ENCODE assay signal across 31 mouse cellular contexts in genomic region chr6:129065857-129066256, GRCm38 (mm10). TPM values are rescaled to one million over a fixed set of nuclear protein-coding genes. Genes with fewer than 3 reads are reported as not detected.
DNase-seq lines count a peak whose midpoint lies in the region; ATAC-seq lines count a peak whose summit lies in the region.
"Had no signal": no experiment of that assay in that cellular context is flagged by ENCODE, and none has a peak within 500 bp of the region (broad histone marks: within the 10 kb centered on the region; RNA-seq: fewer than 3 reads in every experiment).

No protein-coding gene starts in this region.

- 90% methylated on average over 3 of the region's 3 CpGs for WGBS in limb, embryonic 10.5 days

- peak; percentile 66 for DNase-seq in Muller cell, postnatal 12 days (ENCODE audit: inconsistent ontology term)
- peak; percentile 33 for DNase-seq in retina, embryonic 14.5 days (ENCODE audit: low spot score)
- DNase-seq in liver: no peak
- no peak for DNase-seq in frontal cortex, adult 2 months (ENCODE audit: extremely low spot score in 1 of 2, low spot score in 1 of 2)
- no peak for DNase-seq in limb, embryonic 10.5 days (ENCODE audit: low spot score)
- no peak for DNase-seq in layer of hippocampus, adult 8-10 months (ENCODE audit: low spot score in 2 of 2)
- DNase-seq: adrenal gland, adult 8-10 months; adrenal gland, postnatal 14 days; adrenal gland, postnatal 36 days; cerebellum, adult 11-12 months; cerebellum, adult 2 months; cerebellum, adult 9-10 months; cerebellum, postnatal 10 days; cerebellum, postnatal 25 days; embryo, embryonic 11 days had no signal

- H3K36me3 ChIP-seq in limb, embryonic 10.5 days: no peaks in the 10 kb centered on the region
- H3K36me3 ChIP-seq: embryonic facial prominence, embryonic 13.5 days; embryonic facial prominence, embryonic 15.5 days; forebrain, embryonic 10.5 days; forebrain, embryonic 12.5 days had no signal

- H3K4me1 ChIP-seq in limb, embryonic 10.5 days: no peaks in the 10 kb centered on the region
- H3K4me1 ChIP-seq: embryonic facial prominence, embryonic 13.5 days; embryonic facial prominence, embryonic 15.5 days; forebrain, embryonic 10.5 days; forebrain, embryonic 12.5 days had no signal

- ATAC-seq in common myeloid progenitor, adult 5-6 weeks (replicated peaks; ENCODE audit: low read depth, poor library complexity, severe bottlenecking): peak; percentile 72
- peak; percentile 71 for ATAC-seq in megakaryocyte, adult 5-6 weeks (ENCODE audit: poor library complexity, severe bottlenecking)
- ATAC-seq: activated CD4-positive, CD25-positive, alpha-beta regulatory T cell, adult 4 months; forebrain, embryonic 14.5 days; forebrain, embryonic 16.5 days; Patski had no signal

- H3K27ac ChIP-seq in limb, embryonic 10.5 days: no peak overlapping the region
- H3K27ac ChIP-seq: embryonic facial prominence, embryonic 13.5 days; embryonic facial prominence, embryonic 15.5 days; forebrain, embryonic 10.5 days; forebrain, embryonic 12.5 days had no signal

- H3K9me3 ChIP-seq in limb, embryonic 10.5 days (replicated peaks): no peaks in the 10 kb centered on the region
- H3K9me3 ChIP-seq: embryonic facial prominence, embryonic 13.5 days; embryonic facial prominence, embryonic 15.5 days; forebrain, embryonic 10.5 days; forebrain, embryonic 12.5 days had no signal

- no peaks in the 10 kb centered on the region for H3K27me3 ChIP-seq in limb, embryonic 10.5 days (ENCODE audit: low read depth, poor library complexity, severe bottlenecking)
- H3K27me3 ChIP-seq: embryonic facial prominence, embryonic 13.5 days; embryonic facial prominence, embryonic 15.5 days; forebrain, embryonic 12.5 days; Patski had no signal

- no peak overlapping the region for H3K4me3 ChIP-seq in limb, embryonic 10.5 days
- H3K4me3 ChIP-seq: embryonic facial prominence, embryonic 13.5 days; embryonic facial prominence, embryonic 15.5 days; erythroblast, embryonic 14.5 days; forebrain, embryonic 10.5 days; forebrain, embryonic 12.5 days had no signal

RNA-seq across cellular contexts. Expression of gene Klrb1f, which starts 20.2 kb away (rescaled TPM):
- 11.3 and 20.6 TPM in 2 replicates for total RNA-seq in common myeloid progenitor, adult 5-6 weeks (2017)
- 104 and 108 TPM in 2 replicates for total RNA-seq in megakaryocyte, adult 5-6 weeks (2015)
- 132 and 137 TPM in 2 replicates for total RNA-seq in megakaryocyte, adult 5-6 weeks (2017)
- polyA plus RNA-seq in frontal cortex, adult 2 months (2012; rRNA removed): 0.04 TPM in 1 of 2 replicates, not detected in the other
- polyA plus RNA-seq in limb, embryonic 10.5 days (2016; fragmentation: Nextera tagmentation; extraction: Ambion mirVana): 0.35 TPM in 1 of 2 replicates, not detected in the other
- total RNA-seq in layer of hippocampus, adult 8-10 months (2022): not detected
- total RNA-seq: adrenal gland, postnatal 14 days; adrenal gland, postnatal 36 days; ES-E14 had no signal
- polyA plus RNA-seq: C2C12; cerebellum, adult 2 months; erythroblast, embryonic 14.5 days; forebrain, embryonic 10.5 days; forebrain, embryonic 12.5 days; Patski had no signal

RNA-seq across cellular contexts. Expression of gene Clec2e, which starts 34.9 kb away (rescaled TPM):
- not detected in 2 replicates for total RNA-seq in common myeloid progenitor, adult 5-6 weeks (2017)
- total RNA-seq in megakaryocyte, adult 5-6 weeks (2015): not detected in 2 replicates
- total RNA-seq in megakaryocyte, adult 5-6 weeks (2017): 0.29 TPM in 1 of 2 replicates, not detected in the other
- polyA plus RNA-seq in frontal cortex, adult 2 months (2012; rRNA removed): 0.06 and 0.08 TPM in 2 replicates
- not detected in 2 replicates for polyA plus RNA-seq in limb, embryonic 10.5 days (2016; fragmentation: Nextera tagmentation; extraction: Ambion mirVana)
- not detected for total RNA-seq in layer of hippocampus, adult 8-10 months (2022)
- total RNA-seq: adrenal gland, adult 18-20 months; adrenal gland, postnatal 14 days; adrenal gland, postnatal 36 days; ES-E14; MEL had no signal
- polyA plus RNA-seq: activated CD4-positive, CD25-positive, alpha-beta regulatory T cell, adult 4 months; C2C12; cerebellum, adult 2 months; embryonic facial prominence, embryonic 11.5 days; embryonic facial prominence, embryonic 13.5 days; embryonic facial prominence, embryonic 15.5 days; erythroblast, embryonic 14.5 days; forebrain, embryonic 10.5 days; forebrain, embryonic 12.5 days; forebrain, embryonic 14.5 days; forebrain, embryonic 16.5 days; Patski had no signal

Comparison
In these comparisons a context has a peak if more than half of its experiments do, and no peak if none do; other contexts are left out.
1. DNase-seq: peak in Muller cell, postnatal 12 days (single experiment) and retina, embryonic 14.5 days (single experiment); none in liver (single experiment), frontal cortex, adult 2 months (0 of 2), limb, embryonic 10.5 days (single experiment) and layer of hippocampus, adult 8-10 months (0 of 2).
2. RNA of gene Klrb1f, which starts 20.2 kb away (total RNA-seq): 104 to 137 TPM in megakaryocyte, adult 5-6 weeks and 11.3 to 20.6 TPM in common myeloid progenitor, adult 5-6 weeks; not detected in layer of hippocampus, adult 8-10 months; every median in the first group is over 10 times any median in the second.